Mouse (Mus musculus) midbrain, embryonic 15.5 days (tissue): ENCODE measurements around the gene Dyrk1a. TPM values are rescaled to one million over a fixed set of nuclear protein-coding genes. Genes with fewer than 3 reads are reported as not detected.

Experiments used
- ATAC-seq: fragments of 200-750 bp; cut with Nextera tagmentation; replicated peaks from 2 replicates; pipeline ENCODE4 v1.8.0; 2017; ENCODE audit warnings: moderate TSS enrichment
- H3K27ac ChIP-seq: fragments of 300-500 bp; sonication (generic); 2 replicates; pipeline ENCODE4 v1.5.1; 2015; ENCODE audit warnings: mild to moderate bottlenecking, inconsistent platforms
- H3K27me3 ChIP-seq: fragments of 300-500 bp; sonication (generic); replicated peaks from 2 replicates; pipeline ENCODE4 v1.6.1; 2015; ENCODE audit warnings: inconsistent platforms
- H3K36me3 ChIP-seq: fragments of 300-500 bp; sonication (generic); replicated peaks from 2 replicates; pipeline ENCODE4 v1.6.1; 2015; ENCODE audit warnings: inconsistent platforms
- H3K4me1 ChIP-seq: fragments of 300-500 bp; sonication (generic); 2 replicates; pipeline ENCODE4 v1.6.1; 2015; ENCODE audit warnings: inconsistent platforms
- H3K4me2 ChIP-seq: fragments of 300-500 bp; sonication (generic); 2 replicates; pipeline ENCODE4 v1.6.1; 2015; ENCODE audit warnings: inconsistent platforms, mild to moderate bottlenecking, moderate library complexity
- H3K4me3 ChIP-seq: fragments of 300-500 bp; sonication (generic); 2 replicates; pipeline ENCODE4 v1.5.1; 2015; ENCODE audit warnings: mild to moderate bottlenecking, inconsistent platforms
- H3K9ac ChIP-seq: fragments of 300-500 bp; sonication (generic); 2 replicates; pipeline ENCODE4 v1.6.1; 2015; ENCODE audit warnings: mild to moderate bottlenecking, inconsistent platforms
- H3K9me3 ChIP-seq: fragments of 300-500 bp; sonication (generic); 2 replicates; pipeline ENCODE4 v1.6.1; 2016; ENCODE audit warnings: inconsistent platforms
- WGBS: fragments of 180-500 bp; shearing (Covaris S2); methylation state at CpG from one replicate; pipeline ENCODE4 v1.1.7; 2015; ENCODE audit warnings: mixed read lengths; 5-methylcytosine and 5-hydroxymethylcytosine counted together
- polyA plus RNA-seq: library from polyadenylated mRNA; unstranded; fragments of >200 nt; fragmentation: Nextera tagmentation; extraction: Ambion mirVana; gene quantifications from 2 replicates; pipeline ENCODE4 v1.2.1, GENCODE M21; 2015

The Dyrk1a gene
- polyA plus RNA-seq, 1 experiment from 2014 or later = 11.7 TPM

DNA sequence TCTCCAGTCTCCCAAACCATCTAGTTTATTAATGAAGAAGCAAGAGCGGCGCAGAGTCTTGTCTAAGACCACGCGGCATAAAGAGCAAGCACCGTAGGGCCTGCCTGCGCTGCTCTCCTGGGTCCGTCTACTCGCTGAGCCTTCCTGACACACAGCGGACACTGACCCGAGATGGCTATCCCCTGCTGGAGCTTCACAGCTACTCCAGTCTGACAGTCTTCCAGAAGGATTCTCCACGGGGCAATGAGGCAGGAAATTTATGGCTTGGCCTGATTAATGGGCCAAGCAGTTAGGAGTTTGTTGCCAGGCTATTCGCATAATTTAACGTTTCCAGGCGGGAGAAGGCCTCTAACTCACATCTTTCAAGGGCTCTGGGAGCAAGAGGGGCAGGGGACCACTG is 144.7 kb downstream of the Dyrk1a start:
- Histone ChIP-seq H3K4me1 (peaks cover 8% of the 10 kb centered on the region), H3K4me2 (no peak overlapping the region), H3K4me3 (no peak overlapping the region), H3K27me3 (no peaks in the 10 kb centered on the region), H3K27ac (no peak overlapping the region), H3K9ac (no peak overlapping the region), H3K9me3 (no peaks in the 10 kb centered on the region), H3K36me3 (no peaks in the 10 kb centered on the region)
- ATAC-seq = no peak
- WGBS = 64% methylated on average over 14 of the region's 14 CpGs

DNA sequence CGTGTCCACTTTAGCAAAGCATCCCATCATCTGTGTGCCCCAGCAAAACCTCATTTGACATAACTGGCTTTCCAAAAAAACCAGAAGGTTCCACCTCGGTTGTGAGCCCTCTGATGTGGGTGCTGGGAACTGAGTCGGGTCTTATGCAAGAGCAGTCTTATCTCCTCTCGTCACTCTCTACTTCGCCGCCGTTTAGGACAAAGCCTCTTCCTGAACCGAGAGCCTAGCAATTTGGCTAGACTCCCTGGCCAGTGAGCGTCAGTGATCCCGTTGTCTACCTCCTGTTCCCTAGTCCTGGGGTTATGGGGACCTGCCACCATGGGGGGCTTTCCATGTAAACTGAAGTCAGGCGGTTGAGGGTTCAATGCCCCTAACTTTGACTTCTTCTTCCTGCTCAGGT is 147.2 kb downstream of the Dyrk1a start:
- H3K9ac ChIP-seq = no peak overlapping the region
- H3K9me3 ChIP-seq = no peaks in the 10 kb centered on the region
- 93% methylated on average over 11 of the region's 11 CpGs for WGBS
- ATAC-seq = no peak
- no peak overlapping the region for H3K27ac ChIP-seq
- peaks cover 8% of the 10 kb centered on the region for H3K4me1 ChIP-seq
- H3K4me3 ChIP-seq = no peak overlapping the region
- no peaks in the 10 kb centered on the region for H3K36me3 ChIP-seq
- H3K4me2 ChIP-seq = no peak overlapping the region
- H3K27me3 ChIP-seq = no peaks in the 10 kb centered on the region

DNA sequence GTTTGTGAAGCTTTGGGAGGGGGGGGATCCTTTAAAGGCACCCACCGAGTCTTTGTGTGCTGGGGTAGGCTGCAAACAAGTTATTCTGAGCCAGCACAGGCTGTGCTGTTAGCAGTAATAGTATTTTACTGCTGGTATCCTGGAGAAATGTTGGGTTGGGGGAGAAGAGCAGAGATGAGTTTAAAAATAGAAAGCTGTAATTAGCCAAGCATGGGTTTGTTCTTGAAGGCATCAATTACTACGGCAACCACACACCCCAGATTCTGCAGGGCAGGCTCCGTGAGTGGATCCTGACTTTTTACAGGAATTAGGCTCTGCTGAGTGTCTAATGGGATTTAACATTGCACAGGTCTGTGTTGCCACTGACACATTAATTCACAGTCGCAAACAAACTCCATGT is 149.1 kb downstream of the Dyrk1a start:
- Histone ChIP-seq H3K27ac (no peak overlapping the region), H3K9me3 (no peaks in the 10 kb centered on the region), H3K9ac (no peak overlapping the region), H3K4me2 (no peak overlapping the region), H3K27me3 (no peaks in the 10 kb centered on the region), H3K4me3 (no peak overlapping the region), H3K4me1 (peaks cover 5% of the 10 kb centered on the region), H3K36me3 (no peaks in the 10 kb centered on the region)
- ATAC-seq = no peak
- 55% methylated on average over 4 of the region's 4 CpGs for WGBS

DNA sequence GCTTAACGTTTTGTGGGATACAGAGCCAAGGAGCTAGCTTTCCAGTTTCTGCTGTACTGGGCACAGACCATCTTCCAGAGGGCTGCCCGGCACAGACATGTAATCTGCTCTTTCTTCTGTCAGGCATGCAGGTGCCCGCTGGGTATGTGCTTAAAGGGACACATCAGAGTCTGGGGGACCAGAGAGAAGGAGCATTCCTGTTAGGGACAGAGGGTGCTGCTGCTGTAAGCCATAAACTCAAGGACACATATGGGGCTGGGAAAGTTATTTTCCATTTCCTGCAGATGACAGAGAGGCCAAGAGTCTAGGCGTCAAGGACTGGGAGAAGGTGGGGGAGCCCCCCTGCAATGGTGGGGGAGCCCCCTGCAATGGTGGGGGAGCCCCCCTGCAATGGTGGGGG is 149.7 kb downstream of the Dyrk1a start:
- Histone ChIP-seq H3K4me3 (no peak overlapping the region), H3K36me3 (no peaks in the 10 kb centered on the region), H3K4me1 (peaks cover 4% of the 10 kb centered on the region), H3K9ac (no peak overlapping the region), H3K4me2 (no peak overlapping the region), H3K9me3 (no peaks in the 10 kb centered on the region), H3K27ac (no peak overlapping the region), H3K27me3 (no peaks in the 10 kb centered on the region)
- ATAC-seq = no peak
- WGBS = 68% methylated on average over 4 of the region's 4 CpGs

DNA sequence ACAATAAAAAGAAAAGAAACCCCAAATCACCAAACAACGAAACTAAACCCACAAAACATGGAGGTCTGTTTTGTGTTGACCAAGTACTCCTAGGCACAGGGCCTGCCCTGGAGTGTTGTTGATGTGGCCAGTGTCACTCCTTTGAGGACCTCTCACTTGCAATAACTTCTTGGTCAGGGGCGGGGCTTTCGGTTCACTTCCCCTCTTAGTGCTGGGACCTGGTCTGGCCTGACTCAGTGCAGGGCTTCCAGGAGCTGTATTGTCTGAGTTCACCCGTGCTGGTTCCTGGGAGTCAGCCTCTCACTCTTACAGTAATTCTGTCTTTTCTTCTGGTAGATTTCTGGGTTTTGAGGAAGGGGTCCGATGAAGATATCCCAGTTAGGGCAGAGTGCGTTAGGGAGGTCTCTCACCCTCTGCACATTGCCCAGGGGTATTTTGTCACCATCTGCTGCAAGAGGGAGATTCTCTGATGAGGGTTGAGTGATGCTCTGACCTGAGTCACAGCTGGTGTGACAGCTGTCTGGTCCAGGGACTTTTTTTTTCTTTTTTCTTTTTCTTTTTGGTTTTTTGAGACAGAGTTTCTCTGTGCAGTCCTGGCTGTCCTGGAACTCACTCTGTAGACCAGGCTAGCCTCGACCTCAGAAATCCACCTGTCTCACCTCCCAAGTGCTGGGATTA is 150.8 kb downstream of the Dyrk1a start:
- H3K27me3 ChIP-seq = no peaks in the 10 kb centered on the region
- no peak overlapping the region for H3K27ac ChIP-seq
- H3K4me3 ChIP-seq = no peak overlapping the region
- WGBS = 77% methylated on average over 7 of the region's 7 CpGs
- ATAC-seq = no peak
- H3K4me2 ChIP-seq = no peak overlapping the region
- no peaks in the 10 kb centered on the region for H3K9me3 ChIP-seq
- H3K9ac ChIP-seq = no peak overlapping the region
- no peaks in the 10 kb centered on the region for H3K36me3 ChIP-seq
- H3K4me1 ChIP-seq = peaks cover 9% of the 10 kb centered on the region

DNA sequence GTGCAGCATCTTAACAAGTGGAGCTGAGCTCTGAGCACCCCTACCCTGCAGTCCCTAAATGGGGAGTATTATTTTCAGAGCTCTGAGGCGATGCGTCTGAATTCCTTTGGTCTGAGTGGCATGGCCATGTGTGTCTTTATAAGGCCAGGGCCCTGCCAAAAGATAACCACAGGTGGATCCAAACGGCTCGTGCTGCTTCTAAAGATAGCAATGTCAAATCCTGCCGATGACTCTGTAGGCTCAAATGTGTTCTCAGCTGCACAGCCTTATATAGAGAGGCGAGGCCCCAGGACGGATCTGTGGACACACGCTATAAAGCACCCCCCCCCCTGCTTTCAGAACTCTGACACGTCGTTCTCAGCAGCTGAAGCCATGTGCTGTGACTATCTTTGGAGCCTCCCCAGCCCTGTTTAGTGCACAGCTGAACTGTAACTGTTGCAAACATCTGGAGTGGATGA is 151.8 kb downstream of the Dyrk1a start:
- Histone ChIP-seq H3K4me1 (peaks cover 9% of the 10 kb centered on the region), H3K36me3 (no peaks in the 10 kb centered on the region), H3K9ac (no peak overlapping the region), H3K27ac (no peak overlapping the region), H3K4me2 (no peak overlapping the region), H3K4me3 (no peak overlapping the region), H3K9me3 (no peaks in the 10 kb centered on the region), H3K27me3 (no peaks in the 10 kb centered on the region)
- ATAC-seq = no peak
- 85% methylated on average over 10 of the region's 10 CpGs for WGBS

DNA sequence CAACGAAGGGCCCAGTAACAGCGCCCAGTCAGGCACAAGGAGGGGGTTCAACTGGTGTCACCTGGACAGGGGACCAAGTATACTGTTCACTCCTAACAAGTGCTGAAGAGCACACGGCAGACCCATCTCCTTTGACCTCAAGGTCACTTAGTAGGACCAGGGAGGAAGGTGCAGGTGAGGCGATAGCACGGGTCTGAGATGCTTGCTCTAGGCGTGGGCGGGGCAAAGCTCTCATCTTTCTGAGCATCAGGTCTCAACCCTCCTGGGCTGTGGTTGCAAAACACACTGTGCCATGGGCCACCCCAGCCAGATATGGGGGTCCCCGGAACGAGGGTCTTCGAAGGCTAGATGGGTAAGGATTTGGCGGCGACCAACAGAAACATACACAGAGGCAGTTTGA is 153.1 kb downstream of the Dyrk1a start:
- Histone ChIP-seq H3K27ac (no peak overlapping the region), H3K4me2 (no peak overlapping the region), H3K9me3 (no peaks in the 10 kb centered on the region), H3K27me3 (no peaks in the 10 kb centered on the region), H3K4me3 (no peak overlapping the region), H3K9ac (no peak overlapping the region), H3K36me3 (no peaks in the 10 kb centered on the region), H3K4me1 (peaks cover 9% of the 10 kb centered on the region)
- ATAC-seq = no peak
- 82% methylated on average over 12 of the region's 12 CpGs for whole genome bisulfite sequencing

DNA sequence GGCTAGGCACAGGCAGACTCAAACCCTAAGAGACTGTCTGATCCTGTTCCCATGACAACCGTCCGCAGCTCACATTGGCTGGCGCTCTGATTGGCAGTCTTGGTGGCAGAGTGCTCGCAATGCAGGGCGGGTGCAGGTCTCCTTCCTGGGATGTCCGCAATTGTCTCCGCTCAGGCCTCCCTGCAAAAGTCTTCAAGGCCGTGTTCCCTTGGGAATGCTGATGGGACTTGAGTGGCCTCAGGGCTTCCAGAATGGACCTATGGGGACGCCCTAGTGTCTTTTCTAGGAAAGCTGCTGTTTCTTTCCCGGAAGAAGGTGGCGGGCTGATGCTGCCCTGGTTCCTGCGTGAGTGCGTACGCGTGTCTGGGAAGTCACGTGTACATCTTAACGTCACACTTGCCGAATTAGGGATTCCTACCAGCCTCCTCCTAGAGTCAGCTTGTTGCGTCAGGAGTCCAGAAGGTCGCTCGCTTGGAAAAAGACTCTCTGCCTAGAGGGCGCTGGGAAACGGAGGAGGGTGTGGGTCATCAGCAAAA is 154.3 kb downstream of the Dyrk1a start:
- H3K36me3 ChIP-seq = no peaks in the 10 kb centered on the region
- H3K9me3 ChIP-seq = no peaks in the 10 kb centered on the region
- peak overlapping the region; percentile 96 for H3K27ac ChIP-seq
- ATAC-seq = peak; percentile 98
- peak overlapping the region; percentile 93 for H3K4me2 ChIP-seq
- WGBS = 0% methylated on average over 23 of the region's 23 CpGs
- peak overlapping the region; percentile 64 for H3K9ac ChIP-seq
- H3K27me3 ChIP-seq = no peaks in the 10 kb centered on the region
- peaks cover 9% of the 10 kb centered on the region for H3K4me1 ChIP-seq
- peak overlapping the region; percentile 59 for H3K4me3 ChIP-seq

DNA sequence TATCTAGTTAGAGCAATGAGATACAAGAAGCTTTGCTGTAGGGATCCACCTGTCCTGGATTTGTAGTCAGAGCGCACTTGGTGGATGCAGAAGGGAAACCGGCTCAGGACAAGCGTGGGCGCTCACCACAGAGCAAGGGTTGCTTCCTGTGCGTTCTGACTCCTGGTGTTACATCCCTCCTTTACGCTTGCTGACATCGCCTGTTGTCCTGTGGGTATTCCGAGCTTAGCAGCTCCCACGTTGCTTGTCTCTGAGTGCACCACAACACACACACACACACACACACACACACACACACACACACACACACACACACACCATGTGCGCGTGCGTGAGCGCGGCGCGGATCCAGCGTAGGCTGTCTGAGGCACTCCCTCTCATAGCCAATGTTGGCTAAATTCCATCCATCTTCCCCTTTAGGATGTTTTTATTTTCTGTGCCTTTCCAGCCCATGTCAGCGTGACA is 155.0 kb downstream of the Dyrk1a start:
- H3K9me3 ChIP-seq = no peaks in the 10 kb centered on the region
- under 1% methylated on average over 15 of the region's 18 CpGs for WGBS
- no peaks in the 10 kb centered on the region for H3K36me3 ChIP-seq
- H3K27ac ChIP-seq = peak overlapping the region; percentile 96
- H3K4me1 ChIP-seq = peaks cover 9% of the 10 kb centered on the region
- no peaks in the 10 kb centered on the region for H3K27me3 ChIP-seq
- peak overlapping the region; percentile 93 for H3K4me2 ChIP-seq
- H3K9ac ChIP-seq = peak overlapping the region; percentile 64
- peak; percentile 73 for ATAC-seq
- peak overlapping the region; percentile 59 for H3K4me3 ChIP-seq

DNA sequence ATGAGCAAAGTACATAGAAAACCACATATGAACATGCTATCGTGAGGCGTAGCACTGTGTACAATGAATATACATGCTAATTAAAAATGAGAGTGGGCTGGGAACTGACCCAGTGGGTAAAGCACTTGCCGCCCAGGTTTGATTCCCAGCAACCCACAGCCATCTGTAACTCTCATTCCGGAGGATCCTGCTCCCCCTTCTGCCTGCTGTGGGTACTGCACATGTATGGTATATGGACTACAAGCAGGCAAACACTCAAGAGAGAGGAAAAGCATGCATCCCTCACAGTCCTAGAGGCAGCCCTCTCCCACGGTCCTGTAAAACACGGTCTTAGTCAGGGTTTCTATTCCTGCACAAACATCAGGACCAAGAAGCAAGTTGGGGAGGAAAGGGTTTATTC is 159.4 kb downstream of the Dyrk1a start:
- Histone ChIP-seq H3K4me2 (no peak overlapping the region), H3K27me3 (no peaks in the 10 kb centered on the region), H3K4me1 (peaks cover 5% of the 10 kb centered on the region; the same call in 1 of the 2 replicates), H3K9me3 (no peaks in the 10 kb centered on the region), H3K27ac (no peak overlapping the region), H3K4me3 (no peak overlapping the region), H3K36me3 (no peaks in the 10 kb centered on the region), H3K9ac (no peak overlapping the region)
- WGBS = 87% methylated on average over 6 of the region's 6 CpGs
- no peak for ATAC-seq

DNA sequence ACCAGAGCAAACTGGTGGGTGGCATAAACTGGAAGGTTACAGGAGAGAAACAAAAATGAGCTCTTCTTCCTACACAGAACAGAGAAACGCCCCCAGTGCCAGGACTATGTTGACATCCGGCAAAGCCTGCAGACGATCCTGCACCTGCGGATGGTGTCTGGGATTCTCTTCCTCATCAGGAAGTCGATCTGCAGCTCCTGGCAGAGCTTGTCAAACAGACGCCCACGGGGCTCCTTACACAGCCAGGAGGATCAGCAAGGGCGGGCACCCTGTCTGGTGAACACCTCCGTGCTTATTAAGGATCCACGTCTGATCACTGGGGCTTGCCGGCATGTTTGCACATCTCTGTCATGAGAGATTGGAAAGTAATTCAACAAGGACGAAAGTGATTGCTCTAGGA is 161.2 kb downstream of the Dyrk1a start:
- no peak overlapping the region for H3K9ac ChIP-seq
- whole genome bisulfite sequencing = 65% methylated on average over 12 of the region's 12 CpGs
- no peak for ATAC-seq

DNA sequence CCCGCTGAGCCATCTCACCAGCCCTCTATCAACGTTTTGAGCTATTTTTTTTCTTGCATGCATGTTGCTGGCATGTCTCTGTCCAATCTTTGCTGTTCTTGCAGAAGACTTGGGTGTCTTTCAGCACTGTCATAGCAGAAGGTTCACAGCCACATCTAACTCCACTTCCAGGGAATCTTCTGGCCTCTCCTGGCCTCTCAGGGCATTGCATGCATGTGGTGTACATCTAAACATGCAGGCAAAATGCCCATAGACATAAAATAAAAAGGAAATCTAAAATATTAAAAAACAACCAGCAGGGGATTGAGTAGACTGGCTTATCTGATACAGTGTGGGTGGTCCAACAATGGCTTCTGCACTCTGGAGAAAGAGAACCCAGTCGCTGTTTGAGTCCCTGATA is 165.7 kb downstream of the Dyrk1a start:
- Histone ChIP-seq H3K4me1 (no peaks in the 10 kb centered on the region), H3K4me3 (no peak overlapping the region), H3K9me3 (no peaks in the 10 kb centered on the region), H3K27ac (no peak overlapping the region), H3K9ac (no peak overlapping the region), H3K27me3 (no peaks in the 10 kb centered on the region), H3K4me2 (no peak overlapping the region), H3K36me3 (no peaks in the 10 kb centered on the region)
- WGBS = 65% methylated on average over 3 of the region's 3 CpGs
- ATAC-seq = no peak

More for the DNA sequence above, 161.2 kb downstream of the Dyrk1a start:
- Histone ChIP-seq H3K27me3 (no peaks in the 10 kb centered on the region), H3K4me3 (no peak overlapping the region), H3K9me3 (no peaks in the 10 kb centered on the region), H3K36me3 (no peaks in the 10 kb centered on the region), H3K4me1 (no peaks in the 10 kb centered on the region), H3K4me2 (no peak overlapping the region), H3K27ac (no peak overlapping the region)
